Mouse (Mus musculus): ENCODE measurements around the gene Nfatc2ip.

Gene Nfatc2ip

DNA sequence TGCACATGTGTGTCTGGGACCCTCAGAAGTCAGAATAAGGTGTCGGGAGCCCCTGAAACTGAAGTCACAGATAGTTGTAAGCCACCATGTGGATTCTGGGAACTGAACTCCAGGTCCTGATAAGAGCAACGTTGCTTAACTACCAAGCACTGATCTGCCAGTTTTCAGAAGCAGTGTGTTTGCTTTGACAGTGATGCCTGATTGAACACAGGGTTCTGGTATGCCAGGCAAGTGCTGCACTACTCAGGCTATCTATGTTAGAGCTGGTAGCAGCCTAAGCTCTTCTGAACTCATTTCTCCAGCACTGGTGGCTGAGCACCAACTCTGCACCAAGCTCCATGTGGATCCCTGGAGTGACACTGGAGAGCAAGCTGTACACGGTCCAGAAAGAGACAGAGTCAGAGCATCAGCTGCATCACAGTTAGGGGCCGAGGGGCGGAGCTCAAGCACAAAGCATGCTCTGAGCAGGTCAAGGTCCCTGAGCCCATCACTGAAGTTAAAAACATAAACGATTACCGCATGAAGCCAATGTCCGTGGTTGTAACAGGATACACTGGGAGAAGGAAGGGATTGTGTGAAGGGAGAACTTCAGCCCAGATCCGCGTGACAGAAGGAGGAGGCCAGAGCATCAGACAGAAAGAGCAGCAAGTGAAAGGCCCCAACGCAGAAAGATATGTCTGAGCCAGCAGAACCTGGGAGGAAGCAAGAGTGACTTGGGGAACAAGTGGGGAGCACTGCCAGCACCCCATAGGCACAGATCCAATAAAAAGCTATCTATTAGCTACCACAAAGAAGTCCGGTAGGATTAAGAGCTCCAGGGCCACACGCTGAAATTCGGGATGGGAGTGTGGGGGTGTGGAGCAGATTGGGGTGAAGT is 41.6 kb downstream of the Nfatc2ip start:
- no peak for DNase-seq

DNA sequence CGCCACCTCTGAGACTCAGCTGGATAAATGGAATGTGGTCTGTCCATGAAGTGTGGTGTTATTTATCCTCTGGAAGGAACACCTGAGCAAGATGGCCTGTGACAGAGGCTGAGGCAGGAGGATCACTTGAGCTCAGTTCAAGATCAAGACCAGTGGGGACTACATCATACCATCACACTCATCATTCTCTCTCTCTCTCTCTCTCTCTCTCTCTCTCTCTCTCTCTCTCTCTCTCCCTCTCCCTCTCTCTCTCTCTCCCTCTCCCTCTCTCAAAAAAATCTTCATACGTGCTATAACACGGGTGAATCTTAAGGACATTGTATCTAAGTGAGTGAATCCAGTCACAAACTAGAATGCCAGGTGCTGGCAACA is 42.6 kb downstream of the Nfatc2ip start:
- DNase-seq, result no peak

DNA sequence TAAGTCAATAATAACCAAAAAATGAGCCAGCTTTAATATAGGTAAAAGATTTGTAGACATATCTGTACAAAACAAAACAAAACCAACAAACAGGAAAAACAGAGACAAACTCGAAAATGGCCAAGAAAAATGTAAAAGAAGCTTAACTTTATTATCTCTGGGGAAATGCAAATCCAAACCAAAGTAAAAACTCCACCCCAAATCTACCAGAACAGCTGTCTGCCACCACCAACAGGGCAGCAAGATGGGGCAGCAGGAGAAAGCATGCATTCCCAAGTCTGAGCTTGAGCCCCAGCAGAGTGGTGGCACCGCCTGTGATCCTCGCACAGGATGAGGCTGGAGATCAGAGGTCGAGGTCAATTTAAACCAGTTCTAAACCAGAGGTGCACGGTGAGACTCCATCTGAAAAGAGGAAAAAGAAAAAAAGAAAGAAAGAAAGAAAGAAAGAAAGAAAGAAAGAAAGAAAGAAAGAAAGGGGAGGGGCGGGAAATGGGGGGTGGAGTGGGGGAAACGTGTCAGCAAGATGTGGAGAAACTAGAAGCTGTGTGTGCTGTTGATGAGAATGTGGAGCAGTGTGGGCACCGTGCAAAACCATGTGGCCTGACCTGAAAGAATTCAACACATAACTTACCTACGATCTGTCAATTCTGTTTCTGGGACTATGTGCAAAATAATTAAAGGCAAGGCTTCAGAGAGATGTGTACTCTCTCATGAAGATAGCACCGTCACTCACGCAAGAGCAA is 43.1 kb downstream of the Nfatc2ip start:
- no peak for DNase-seq

DNA sequence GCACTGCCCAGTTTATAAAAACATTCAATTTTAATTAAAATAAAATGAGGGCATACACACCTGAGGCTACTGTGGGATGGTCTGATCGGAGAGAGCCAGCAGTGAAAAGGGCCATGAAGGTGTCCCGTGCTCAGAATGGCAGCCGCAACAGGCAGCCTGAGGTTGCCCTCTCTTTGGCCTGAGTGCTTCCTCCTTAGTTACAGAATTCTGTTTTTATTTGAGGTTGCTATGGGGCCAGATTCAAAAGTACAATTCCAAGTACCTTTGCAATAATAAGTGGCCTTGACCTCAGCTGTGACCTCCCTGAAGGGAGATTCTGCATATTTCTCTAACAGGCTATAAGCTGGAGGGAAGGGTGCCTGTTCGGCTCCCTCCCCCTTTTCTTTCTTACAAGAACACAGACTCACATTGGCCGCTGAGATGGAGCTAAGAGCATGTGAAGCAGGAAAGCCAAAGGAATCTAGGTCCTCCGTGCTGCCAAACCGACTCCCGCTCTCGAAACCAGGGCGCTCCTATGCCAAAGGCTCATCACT is 45.1 kb downstream of the Nfatc2ip start:
- no peak for DNase-seq

DNA sequence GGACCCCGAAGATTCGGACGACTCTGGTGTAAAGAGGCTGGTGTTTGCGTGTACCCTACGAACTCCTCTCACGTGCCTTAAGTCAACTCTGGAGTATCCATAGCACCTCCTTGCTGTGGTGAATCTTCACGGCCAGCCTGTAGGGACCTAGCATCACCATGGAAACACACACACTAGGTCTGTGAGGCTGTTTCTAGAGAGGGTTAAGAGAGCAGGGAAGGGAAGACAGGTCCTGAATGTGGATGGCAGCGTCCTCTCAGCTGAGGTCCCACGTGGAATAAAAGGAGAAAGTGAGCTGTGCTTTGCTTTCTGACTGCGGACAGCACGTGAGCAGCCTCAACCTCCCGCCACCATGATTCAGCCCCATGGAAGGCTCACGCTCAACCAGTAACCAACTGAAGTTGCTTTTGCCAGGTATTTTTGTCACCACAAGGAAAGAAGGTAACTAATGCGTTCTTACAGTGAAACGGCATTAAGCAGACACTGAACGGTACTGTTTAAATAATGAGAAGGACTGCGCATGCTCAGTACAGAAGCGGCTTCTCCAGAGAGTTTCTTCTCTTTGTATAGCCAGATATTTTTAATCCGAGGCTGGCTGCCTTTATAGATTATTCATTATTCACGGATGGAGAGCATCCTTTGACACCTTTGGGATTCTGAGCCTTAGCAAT is 45.7 kb downstream of the Nfatc2ip start:
- DNase-seq, result no peak

DNA sequence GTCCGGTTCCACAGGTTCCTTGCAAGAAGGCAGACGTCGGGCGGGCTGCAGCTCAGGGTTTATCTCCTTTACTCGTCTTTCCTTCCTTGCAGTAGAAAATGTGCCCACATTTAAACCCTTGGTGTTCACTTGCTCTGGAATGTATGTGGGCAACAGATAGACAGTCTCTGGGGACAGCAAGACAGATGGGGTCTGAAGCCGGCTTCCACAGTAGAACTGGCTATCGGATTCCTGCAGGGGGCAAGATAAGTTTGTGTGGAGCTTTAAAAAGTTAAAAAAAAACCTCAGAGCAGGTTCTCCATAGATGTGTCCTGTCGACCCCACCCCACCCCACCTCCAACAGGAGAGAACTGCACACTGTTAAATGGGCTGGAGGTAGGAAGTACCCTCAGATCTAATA is 48.2 kb downstream of the Nfatc2ip start:
- DNase-seq, result no peak

DNA sequence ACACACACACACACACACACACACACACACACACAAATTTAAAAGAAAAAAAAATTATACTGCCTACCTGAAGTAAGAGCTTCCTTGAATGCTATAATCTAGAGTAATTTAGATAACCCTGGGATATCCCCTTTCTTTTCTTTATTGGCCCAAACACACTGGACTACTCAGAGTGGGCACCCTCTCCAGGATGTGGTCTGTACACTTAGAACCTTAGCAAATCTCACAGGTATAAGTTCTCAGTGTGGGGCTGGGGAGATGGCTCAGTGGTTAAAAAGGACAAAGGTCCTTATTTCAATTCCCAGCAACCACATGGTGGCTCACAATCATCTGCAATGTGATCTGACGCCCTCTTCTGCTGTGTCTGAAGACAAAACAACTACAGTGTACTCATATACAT is 49.4 kb downstream of the Nfatc2ip start:
- DNase-seq, result no peak

DNA sequence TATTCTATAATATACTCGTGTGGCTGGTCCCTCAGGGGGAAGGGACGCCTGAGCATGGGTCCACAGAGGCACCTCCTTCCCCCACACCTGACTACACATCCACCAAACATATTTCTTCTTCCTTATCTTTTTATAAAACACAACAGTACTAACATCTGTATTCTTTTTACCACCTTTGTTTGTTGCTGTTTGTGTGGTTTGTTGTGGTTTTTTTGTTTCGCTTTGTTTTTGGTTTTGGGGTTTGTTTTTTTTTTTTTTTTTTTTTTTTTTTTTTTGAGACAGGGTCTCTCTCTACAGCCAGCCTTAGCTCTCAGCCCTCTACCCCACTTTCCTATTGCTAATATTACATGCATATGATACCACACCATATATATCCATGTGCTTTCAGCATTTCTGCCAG is 50.6 kb downstream of the Nfatc2ip start:
- no peak for DNase-seq

DNA sequence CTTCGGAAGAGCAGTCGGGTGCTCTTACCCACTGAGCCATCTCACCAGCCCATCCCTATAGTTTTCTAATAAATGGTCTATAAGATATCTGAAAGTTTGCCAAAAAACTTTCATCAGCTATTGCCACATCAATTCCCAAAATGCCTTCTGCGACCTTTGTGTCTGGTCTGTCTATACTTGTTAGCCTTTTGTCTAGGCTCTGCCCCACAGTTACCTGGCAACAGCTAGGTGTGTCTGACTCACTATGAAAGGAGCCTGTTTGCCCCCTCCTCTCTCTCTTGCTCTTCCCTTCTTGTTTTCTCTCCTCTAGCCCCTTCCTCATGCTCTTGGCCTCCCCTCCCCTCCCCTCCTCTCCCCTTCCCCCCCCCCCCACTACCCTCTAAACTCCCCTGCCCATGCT is 51.0 kb downstream of the Nfatc2ip start:
- DNase-seq, result no peak

DNA sequence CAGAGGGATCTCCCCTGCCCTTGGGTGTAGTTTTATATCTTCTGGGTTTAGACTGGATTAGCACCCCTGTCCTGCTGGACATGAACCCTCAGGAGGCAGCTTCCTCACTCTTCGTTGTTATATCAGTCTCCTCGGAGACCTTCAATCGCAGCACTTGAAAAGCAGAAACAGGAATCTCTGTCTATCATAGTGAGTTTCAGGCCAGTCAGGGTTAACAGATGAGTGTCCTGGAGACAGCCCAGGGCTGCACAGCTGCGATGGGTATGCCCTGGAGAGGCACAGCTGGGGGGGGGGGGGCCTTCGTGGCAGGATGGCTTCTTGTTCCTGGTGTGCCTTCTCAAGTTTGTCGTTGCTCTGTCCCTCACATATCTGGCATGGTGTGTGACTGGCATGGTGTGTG is 55.6 kb downstream of the Nfatc2ip start:
- DNase-seq, result no peak

DNA sequence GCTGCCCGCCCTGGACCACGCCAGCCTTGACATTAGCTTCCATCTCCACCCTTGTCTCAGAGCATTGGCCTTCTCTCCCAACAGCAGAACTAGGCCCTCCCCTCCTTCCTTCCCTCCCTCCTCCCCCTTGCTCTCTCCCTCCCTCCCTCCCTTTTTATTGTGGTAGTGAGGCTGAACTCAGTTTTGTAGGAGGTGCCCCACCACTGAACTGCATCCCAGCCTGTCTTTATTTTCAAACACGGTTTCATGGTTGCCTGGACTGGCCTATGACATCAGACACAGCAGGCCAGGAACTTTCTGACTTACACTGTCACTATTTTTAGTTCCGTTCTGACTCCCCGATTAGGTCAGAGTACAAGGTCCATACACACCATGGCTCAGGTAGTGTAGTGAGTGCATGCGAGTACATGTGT is 56.3 kb downstream of the Nfatc2ip start:
- no peak for DNase-seq

DNA sequence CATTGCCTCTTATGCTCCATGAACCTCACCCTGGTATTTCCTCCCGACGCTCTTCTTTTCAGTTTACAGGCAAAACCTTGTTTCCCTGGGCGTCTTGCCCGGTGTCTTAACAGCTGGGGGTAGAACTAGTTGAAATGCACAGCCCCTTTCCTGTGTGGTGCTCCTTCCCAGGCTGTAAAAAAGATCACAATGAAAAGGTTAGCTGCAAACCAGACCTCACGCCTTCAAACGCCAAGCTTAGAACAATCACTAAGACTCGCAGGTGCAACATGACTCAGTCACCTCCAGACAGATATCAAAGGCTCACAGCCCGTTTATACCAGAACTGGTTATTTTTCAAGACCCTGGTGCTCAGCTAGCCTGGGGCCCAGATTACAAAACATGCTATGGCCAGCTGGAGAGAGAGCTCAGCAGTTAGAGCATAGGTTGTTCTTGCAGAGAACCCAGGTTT is 57.0 kb downstream of the Nfatc2ip start:
- DNase-seq, result no peak

DNA sequence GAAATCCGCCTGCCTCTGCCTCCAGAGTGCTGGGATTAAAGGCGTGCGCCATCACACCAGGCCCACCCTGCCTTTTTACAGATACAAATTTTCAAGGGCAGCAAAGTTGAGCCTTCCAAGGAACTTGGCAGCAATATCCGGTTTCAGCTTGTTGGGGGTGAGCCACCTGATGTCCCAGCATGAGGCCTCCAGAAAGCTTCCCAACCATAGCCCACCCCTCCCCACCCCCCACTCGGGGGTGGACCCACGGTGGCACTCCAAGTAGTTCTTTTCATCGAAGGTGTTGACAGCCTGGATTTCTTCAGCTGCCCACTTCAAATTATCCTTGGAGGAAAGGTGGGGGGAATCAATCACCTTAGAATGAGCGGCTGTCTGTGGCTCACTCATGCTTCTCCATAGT is 57.6 kb downstream of the Nfatc2ip start:
- DNase-seq, result no peak

DNA sequence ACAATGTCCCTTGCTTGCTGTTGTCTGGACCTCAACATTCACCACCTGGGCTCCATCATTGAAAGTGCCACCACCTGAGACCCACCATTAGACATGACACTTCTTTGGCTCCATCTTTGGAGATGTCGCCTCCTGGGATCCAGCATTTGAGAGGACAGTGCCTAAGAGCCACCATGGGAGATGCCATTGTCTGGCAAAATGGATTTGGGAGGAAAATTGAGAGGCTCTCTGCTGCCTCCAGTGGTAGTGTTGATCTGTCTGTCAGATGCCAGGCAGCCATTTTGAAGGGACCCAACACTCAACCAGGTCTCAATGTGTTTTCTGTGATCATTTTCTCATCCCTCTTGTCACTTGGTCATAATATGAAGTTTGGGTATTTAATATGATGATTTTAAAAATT is 61.0 kb downstream of the Nfatc2ip start:
- DNase-seq, result no peak
